Mouse (Mus musculus): Measurements from ENCODE around the gene Utrn.

GRCm38 (mm10) chr10:12586825-12587224, 282.3 kb downstream of the Utrn start:
- TF ChIP-seq POLR2A (IDR thresholded peaks at IDR 0.05; ENCODE audit: insufficient read length, low read depth) (no peak), USF1 (IDR thresholded peaks at IDR 0.05; ENCODE audit: low read depth) (no peak), MYOG (IDR thresholded peaks at IDR 0.05; ENCODE audit: control insufficient read depth in 1 of 3, insufficient read depth in 1 of 3, insufficient read length in 2 of 3, low read depth in 2 of 3) (no peak), TCF12 (IDR thresholded peaks at IDR 0.05; ENCODE audit: insufficient read depth, poor library complexity, severe bottlenecking) (no peak)

Data from myocyte (in vitro differentiated cells).